Mouse (Mus musculus): ENCODE measurements around the gene Cenpl.

Cenpl gene

DNA sequence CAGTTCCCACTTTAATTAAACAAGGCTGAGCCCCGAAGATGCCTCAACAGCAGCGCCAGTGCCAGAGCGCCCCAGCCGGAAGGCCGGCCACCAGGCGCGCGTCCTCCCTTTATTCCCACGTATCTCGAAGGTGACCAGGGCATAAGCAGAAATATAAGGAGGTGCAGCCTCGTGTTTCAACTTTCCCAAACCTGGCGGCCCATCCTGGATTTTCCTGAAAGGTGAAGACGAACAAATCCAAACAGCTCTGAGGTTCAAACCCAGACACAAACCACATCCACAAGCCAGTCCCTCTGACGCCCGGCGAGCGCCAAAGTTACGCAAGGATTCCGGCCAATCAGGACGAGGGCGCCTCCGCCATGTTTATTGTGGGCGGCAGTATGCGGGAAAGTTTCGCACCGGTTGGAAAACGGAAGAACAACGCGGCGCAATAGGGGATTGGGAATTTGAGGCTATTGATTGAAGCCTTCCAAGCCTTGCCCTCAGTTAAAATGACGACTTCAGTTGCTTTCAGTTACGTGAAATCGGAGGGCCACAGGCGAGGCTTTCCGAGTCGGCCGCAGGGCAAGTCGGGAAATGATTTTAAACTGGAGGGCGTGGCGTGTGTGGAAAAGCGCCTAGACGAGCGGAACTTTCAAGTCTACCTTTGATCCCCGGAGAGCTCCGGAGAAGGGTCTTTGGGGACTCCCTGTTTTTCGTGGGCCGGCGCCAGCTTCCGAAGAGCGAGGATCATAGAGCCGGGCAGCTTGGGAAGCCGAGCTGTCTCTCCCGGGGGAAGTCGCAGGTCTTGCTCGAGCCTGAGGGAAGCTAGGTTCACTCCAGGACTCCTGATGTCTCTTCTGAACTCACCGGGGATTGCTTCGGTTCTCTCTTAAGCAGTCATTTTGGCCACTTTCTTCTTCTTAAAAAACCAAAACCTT lies at the start of gene Cenpl, which contains the start of gene Dars2:
Cenpl (plus strand) TSS at position 362 of the 920 bp plus-strand sequence.
Dars2 (minus strand) TSS at position 307 of the 920 bp plus-strand sequence.
- WGBS, result under 1% methylated on average over 57 of the region's 57 CpGs

DNA sequence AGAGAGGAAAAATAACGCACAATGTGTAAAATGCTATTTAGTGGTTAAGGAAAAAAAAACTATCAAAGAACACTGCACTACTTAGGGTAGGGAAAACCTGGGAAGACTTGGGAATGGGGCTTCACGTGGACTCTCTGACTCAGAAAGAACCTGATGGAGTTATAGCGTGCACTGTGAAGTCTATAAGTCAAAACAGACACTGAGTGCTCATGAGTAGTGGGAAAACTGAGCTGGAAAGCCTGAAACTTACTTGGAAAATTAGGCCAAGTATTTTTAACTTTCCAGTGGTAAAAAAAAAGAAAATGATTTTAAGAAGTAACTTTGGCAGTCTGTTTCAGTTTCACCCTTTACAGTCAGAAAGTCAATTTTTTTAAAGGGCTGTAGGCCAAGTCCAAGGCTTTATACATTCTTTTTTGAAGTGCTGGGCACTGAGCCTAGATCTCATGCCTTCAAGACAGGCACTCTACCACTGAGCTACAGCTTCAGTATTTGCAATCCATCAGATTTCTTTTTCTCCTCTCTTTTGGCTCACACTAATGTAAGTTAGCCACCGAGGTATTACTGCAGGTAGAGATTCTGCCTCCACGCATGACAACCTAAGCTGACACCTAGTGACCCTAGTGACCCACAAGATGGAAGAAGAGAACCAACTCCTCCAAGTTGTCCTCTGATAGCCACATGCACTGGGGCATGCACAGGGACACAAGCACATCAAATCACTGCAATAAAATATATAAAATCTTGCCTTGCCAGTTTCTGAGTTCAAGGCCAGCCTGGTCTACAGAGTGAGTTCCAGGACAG lies 44.9 kb upstream of the Cenpl start:
- WGBS, result 66% methylated on average over 5 of the region's 5 CpGs

GRCm38 (mm10) chr1:161027196-161027595 lies 43.3 kb upstream of the Cenpl start:
- WGBS, result 79% methylated on average over 2 of the region's 2 CpGs

GRCm38 (mm10) chr1:161028427-161028826 lies 42.1 kb upstream of the Cenpl start:
- WGBS, result 79% methylated on average over 1 of the region's 1 CpGs

- WGBS, result 91% methylated on average over 3 of the region's 3 CpGs
Measured at GRCm38 (mm10) chr1:161030058-161030457, 40.5 kb upstream of the Cenpl start.

DNA sequence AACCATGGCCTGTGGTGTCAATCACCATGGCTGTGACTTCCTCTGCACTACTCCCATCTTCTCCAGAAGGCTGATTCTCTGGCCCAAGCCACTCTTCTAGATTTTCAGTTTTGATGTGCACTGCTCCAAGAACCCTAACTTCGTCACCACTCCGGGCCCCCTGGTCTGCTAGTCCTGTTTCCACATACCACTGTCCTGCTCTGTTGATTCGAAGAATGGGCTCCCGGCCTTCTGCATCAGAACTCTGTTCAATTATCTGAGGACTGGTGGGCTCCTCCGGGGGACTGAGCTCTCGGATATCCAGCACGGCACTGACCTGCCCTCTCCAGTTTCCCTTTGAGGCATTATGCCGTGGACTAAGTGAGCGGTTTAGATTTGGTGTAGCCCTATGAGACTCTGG lies 38.6 kb upstream of the Cenpl start:
- 96% methylated on average over 9 of the region's 9 CpGs for WGBS

GRCm38 (mm10) chr1:161032345-161032744 lies 38.2 kb upstream of the Cenpl start:
- WGBS, result 77% methylated on average over 7 of the region's 7 CpGs

DNA sequence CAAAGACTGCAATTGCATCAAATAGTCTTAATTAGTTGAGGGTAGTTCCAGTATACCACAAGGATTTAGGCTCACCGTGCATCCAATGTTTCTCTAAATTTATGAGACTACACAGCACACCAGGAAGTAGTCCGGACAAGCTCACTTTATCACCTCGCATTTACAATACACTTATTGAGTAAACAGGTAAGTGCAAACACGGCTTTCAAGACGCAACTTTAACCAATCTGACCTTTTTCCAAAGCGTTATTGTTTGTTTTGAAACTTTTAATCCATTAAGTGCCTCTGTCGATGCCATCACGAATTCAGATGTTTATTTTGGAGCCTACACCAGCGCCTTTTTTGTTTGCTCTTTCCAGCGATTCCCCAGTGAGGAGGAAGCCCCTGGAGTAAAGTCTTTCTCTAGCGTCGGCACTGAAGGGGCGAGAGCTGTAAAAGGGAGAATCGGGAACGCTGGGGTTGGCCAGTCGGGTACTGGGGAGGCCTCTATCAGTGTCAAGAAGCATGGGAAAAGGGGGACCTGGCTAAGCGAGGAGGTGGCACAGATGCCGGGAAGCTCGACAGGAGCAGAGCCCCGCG lies 36.6 kb upstream of the Cenpl start:
- WGBS, result 2% methylated on average over 21 of the region's 21 CpGs

GRCm38 (mm10) chr1:161034435-161035280 lies 35.9 kb upstream of the Cenpl start, which contains the start of gene Zbtb37:
Gene Zbtb37, minus strand, starts transcription at chr1:161034849.
- under 1% methylated on average over 74 of the region's 76 CpGs for WGBS

- under 1% methylated on average over 14 of the region's 14 CpGs for whole genome bisulfite sequencing
Measured at GRCm38 (mm10) chr1:161035281-161035785, 35.2 kb upstream of the Cenpl start.

- 4% methylated on average over 6 of the region's 6 CpGs for WGBS
Measured at GRCm38 (mm10) chr1:161035786-161036404, 34.6 kb upstream of the Cenpl start.

DNA sequence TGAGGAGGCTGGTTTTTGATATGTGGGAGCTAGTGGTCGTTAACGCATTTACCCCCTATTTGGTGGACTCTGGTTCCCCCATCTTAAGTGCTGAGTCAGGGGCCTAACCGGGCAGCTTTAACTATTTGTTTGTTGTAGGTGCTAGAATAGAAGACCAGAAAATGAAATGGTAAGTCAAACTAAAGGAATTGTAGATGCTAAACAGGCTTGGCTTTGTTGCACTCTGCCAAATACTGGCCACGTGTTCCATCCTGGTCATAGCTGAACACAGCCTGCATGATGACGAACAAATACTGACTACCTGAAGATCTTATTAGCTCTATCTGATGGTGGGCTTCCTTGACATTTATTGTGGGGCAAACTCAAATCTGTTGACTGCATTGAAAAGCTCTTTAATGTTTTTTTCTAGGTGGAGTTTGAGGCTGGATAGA lies 34.1 kb upstream of the Cenpl start:
- WGBS, result under 1% methylated on average over 5 of the region's 5 CpGs

GRCm38 (mm10) chr1:161037026-161037425 lies 33.5 kb upstream of the Cenpl start:
- WGBS, result 2% methylated on average over 1 of the region's 1 CpGs

GRCm38 (mm10) chr1:161037599-161037998 lies 32.9 kb upstream of the Cenpl start:
- 26% methylated on average over 3 of the region's 3 CpGs for WGBS

DNA sequence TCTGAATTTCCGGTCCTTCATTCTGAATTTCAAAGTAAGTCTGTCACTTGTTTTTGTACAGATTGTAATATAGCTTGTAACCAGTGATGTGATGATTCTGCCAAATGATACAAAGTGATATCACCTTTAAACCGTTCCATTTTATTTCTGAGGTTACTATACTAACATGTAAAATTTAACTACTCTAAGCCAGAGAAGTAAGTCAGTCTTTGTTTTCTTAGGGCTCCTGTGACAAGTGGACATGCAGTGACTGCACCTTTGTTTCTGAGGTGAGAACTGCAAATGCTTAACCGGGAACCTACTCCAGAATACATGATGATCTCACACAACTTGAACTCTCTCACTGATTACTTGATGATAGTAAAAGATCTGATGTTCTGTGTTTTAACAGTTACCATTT lies 32.5 kb upstream of the Cenpl start:
- 25% methylated on average over 3 of the region's 3 CpGs for WGBS

GRCm38 (mm10) chr1:161038968-161039721 lies 31.4 kb upstream of the Cenpl start:
- WGBS, result 29% methylated on average over 3 of the region's 3 CpGs

DNA sequence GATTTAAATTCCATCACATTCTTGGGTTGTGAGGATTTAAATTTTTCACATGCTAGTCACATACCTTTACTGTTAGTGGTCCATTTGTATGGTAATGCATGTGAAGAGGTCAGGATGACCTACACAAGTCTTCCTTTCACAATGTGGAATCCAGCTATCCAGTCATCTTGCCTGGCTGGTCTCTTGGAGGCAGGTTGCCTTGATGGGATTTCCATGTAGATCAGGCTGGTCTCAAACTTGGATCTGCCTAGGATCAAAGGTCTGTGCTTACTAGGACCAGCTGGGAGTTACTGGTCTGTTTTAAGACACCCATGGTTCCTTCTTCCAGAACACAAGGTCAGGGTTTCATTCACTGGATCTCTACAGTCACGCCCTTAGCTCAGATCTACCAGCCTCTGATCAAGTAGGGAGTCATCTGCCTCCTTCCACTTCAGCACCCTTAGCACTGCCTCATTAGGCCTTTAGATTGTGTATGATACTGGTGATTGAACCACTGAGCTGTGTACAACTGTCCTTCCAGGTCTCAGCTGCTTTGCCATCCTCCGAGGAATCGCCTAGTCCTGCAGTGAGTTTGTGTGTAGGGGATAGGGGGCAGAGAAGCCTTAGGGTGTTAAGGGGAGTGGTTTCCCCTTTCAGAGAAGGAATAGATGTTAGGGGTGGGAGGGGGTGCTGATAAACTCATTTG lies 30.6 kb upstream of the Cenpl start:
- 42% methylated on average over 3 of the region's 3 CpGs for WGBS

GRCm38 (mm10) chr1:161040426-161040770 lies 30.1 kb upstream of the Cenpl start:
- 50% methylated on average over 1 of the region's 1 CpGs for WGBS
